Mouse (Mus musculus): ENCODE results near the gene Itpr1. TPM values are rescaled to one million over a fixed set of nuclear protein-coding genes. Genes with fewer than 3 reads are reported as not detected.

Itpr1 gene
- polyA plus RNA-seq, 1 experiment from 2014 or later: 15.0 TPM

- Histone ChIP-seq H3K9ac (replicated peaks; ENCODE audit: low read depth, low read length) (no peak overlapping the region), H3K9me3 (ENCODE audit: control insufficient read depth, low read length) (no peaks in the 10 kb centered on the region), H3K4me1 (replicated peaks; ENCODE audit: control insufficient read depth, insufficient read depth, low read length) (no peaks in the 10 kb centered on the region), H3K36me3 (ENCODE audit: control insufficient read depth, insufficient read depth) (no peaks in the 10 kb centered on the region), H3K27me3 (replicated peaks; ENCODE audit: control insufficient read depth, insufficient read depth, low read length) (no peaks in the 10 kb centered on the region), H3K4me3 (replicated peaks; ENCODE audit: low read length) (no peak overlapping the region), H3K4me2 (ENCODE audit: low read length) (no peak overlapping the region), H3K27ac (ENCODE audit: low read length) (no peak overlapping the region)
- WGBS: 87% methylated on average over 4 of the region's 4 CpGs
- ATAC-seq: no peak
Measured at GRCm38 (mm10) chr6:108415847-108416246, 203.0 kb downstream of the Itpr1 start.

GRCm38 (mm10) chr6:108417508-108417907, 204.6 kb downstream of the Itpr1 start:
- Histone ChIP-seq H3K4me3 (replicated peaks; ENCODE audit: low read length) (no peak overlapping the region), H3K4me1 (replicated peaks; ENCODE audit: control insufficient read depth, insufficient read depth, low read length) (no peaks in the 10 kb centered on the region), H3K9ac (replicated peaks; ENCODE audit: low read depth, low read length) (no peak overlapping the region), H3K9me3 (ENCODE audit: control insufficient read depth, low read length) (no peaks in the 10 kb centered on the region), H3K27ac (ENCODE audit: low read length) (no peak overlapping the region), H3K36me3 (ENCODE audit: control insufficient read depth, insufficient read depth) (no peaks in the 10 kb centered on the region), H3K27me3 (replicated peaks; ENCODE audit: control insufficient read depth, insufficient read depth, low read length) (no peaks in the 10 kb centered on the region), H3K4me2 (ENCODE audit: low read length) (no peak overlapping the region)
- 35% methylated on average over 8 of the region's 8 CpGs for WGBS
- ATAC-seq: peak; percentile 92

- ATAC-seq: no peak
- H3K4me1 ChIP-seq (replicated peaks; ENCODE audit: control insufficient read depth, insufficient read depth, low read length): no peaks in the 10 kb centered on the region
- 90% methylated on average over 7 of the region's 7 CpGs for WGBS
- no peak overlapping the region for H3K4me2 ChIP-seq (ENCODE audit: low read length)
- H3K27me3 ChIP-seq (replicated peaks; ENCODE audit: control insufficient read depth, insufficient read depth, low read length): no peaks in the 10 kb centered on the region
- H3K9me3 ChIP-seq (ENCODE audit: control insufficient read depth, low read length): no peaks in the 10 kb centered on the region
- no peak overlapping the region for H3K4me3 ChIP-seq (replicated peaks; ENCODE audit: low read length)
- H3K9ac ChIP-seq (replicated peaks; ENCODE audit: low read depth, low read length): no peak overlapping the region
- H3K27ac ChIP-seq (ENCODE audit: low read length): no peak overlapping the region
- H3K36me3 ChIP-seq (ENCODE audit: control insufficient read depth, insufficient read depth): no peaks in the 10 kb centered on the region
Measured at GRCm38 (mm10) chr6:108418218-108418617, 205.3 kb downstream of the Itpr1 start.

DNA sequence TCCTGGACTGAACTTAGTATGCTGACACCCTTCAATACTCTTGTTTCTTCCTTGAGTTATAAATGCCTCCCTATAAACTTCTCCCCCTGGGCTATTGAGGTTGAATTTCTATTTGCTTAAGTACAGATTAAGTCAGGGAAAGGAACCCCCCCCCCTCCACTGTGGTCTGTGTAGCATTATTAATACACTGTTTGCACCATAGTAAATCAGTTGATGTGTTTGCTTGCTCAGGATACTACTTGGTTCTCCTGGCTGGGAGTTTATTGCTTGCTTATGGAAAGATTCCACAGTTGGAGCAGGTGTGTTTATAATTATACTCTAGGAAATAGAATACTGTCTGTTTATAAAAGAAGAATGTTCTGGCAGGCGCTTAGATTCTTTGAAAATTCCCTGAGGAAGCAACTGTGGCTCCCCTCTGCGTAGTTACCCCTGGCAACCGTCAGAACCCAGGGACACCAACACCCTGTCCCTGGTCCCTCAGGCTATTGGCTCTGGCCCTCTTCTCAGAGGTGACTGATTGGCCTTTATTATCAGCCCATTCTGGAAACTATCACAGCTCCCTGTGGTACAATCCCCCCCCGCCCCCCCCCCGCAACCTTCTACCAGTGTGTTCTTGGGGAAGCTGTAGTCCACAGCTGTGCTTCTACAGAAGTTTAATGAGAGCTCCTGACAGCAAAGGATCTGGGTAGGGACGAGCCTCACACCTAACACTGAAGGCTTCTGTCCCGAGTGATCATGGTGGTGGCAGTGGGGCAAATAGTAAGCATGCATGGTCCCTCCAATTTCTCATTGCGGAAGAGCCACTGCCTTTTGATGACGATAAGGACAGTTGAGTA, 212.1 kb downstream of the Itpr1 start:
- no peak overlapping the region for H3K4me3 ChIP-seq (replicated peaks; ENCODE audit: low read length)
- no peaks in the 10 kb centered on the region for H3K36me3 ChIP-seq (ENCODE audit: control insufficient read depth, insufficient read depth)
- H3K4me2 ChIP-seq (ENCODE audit: low read length): no peak overlapping the region
- H3K9ac ChIP-seq (replicated peaks; ENCODE audit: low read depth, low read length): no peak overlapping the region
- no peaks in the 10 kb centered on the region for H3K27me3 ChIP-seq (replicated peaks; ENCODE audit: control insufficient read depth, insufficient read depth, low read length)
- 59% methylated on average over 9 of the region's 9 CpGs for WGBS
- no peaks in the 10 kb centered on the region for H3K9me3 ChIP-seq (ENCODE audit: control insufficient read depth, low read length)
- ATAC-seq: 0 out of 2 replicates have a peak, but pooled peaks have one; percentile 19
- no peak overlapping the region for H3K27ac ChIP-seq (ENCODE audit: low read length)
- peaks cover 15% of the 10 kb centered on the region for H3K4me1 ChIP-seq (replicated peaks; ENCODE audit: control insufficient read depth, insufficient read depth, low read length)

DNA sequence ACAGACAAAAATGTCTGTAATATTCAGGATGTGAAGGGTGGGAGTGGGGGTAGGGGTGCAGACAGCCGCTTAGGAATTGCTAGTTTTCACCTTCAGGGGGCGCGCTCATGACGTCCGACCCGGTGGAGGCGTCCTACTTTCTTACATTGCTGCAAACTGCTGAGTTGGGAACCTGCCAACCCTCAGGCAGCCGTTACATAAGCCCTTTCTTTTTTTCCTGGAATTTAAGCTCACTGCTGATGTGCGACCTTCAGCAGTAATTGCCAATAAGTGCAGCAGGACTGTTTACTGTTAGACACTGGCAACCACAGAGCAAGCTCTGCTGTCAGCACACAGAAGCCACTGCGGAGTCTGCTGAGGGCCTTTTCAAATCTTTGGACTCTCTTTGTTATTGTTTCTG, 213.9 kb downstream of the Itpr1 start:
- H3K9me3 ChIP-seq (ENCODE audit: control insufficient read depth, low read length): no peaks in the 10 kb centered on the region

GRCm38 (mm10) chr6:108428383-108428782, 215.5 kb downstream of the Itpr1 start:
- peaks cover 15% of the 10 kb centered on the region for H3K4me1 ChIP-seq (replicated peaks; ENCODE audit: control insufficient read depth, insufficient read depth, low read length)
- no peak overlapping the region for H3K27ac ChIP-seq (ENCODE audit: low read length)
- H3K27me3 ChIP-seq (replicated peaks; ENCODE audit: control insufficient read depth, insufficient read depth, low read length): no peaks in the 10 kb centered on the region
- H3K36me3 ChIP-seq (ENCODE audit: control insufficient read depth, insufficient read depth): no peaks in the 10 kb centered on the region
- no peak for ATAC-seq
- no peak overlapping the region for H3K4me3 ChIP-seq (replicated peaks; ENCODE audit: low read length)
- no peaks in the 10 kb centered on the region for H3K9me3 ChIP-seq (ENCODE audit: control insufficient read depth, low read length)
- WGBS: 89% methylated on average over 3 of the region's 3 CpGs
- no peak overlapping the region for H3K9ac ChIP-seq (replicated peaks; ENCODE audit: low read depth, low read length)
- H3K4me2 ChIP-seq (ENCODE audit: low read length): no peak overlapping the region

More for the DNA sequence above, 213.9 kb downstream of the Itpr1 start:
- WGBS: under 1% methylated on average over 10 of the region's 10 CpGs
- Histone ChIP-seq H3K4me1 (replicated peaks; ENCODE audit: control insufficient read depth, insufficient read depth, low read length) (peaks cover 15% of the 10 kb centered on the region), H3K36me3 (ENCODE audit: control insufficient read depth, insufficient read depth) (no peaks in the 10 kb centered on the region), H3K4me3 (replicated peaks; ENCODE audit: low read length) (no peak overlapping the region), H3K4me2 (ENCODE audit: low read length) (0 out of 2 replicates have a peak overlapping the region, but pooled peaks have one; percentile 10), H3K9ac (replicated peaks; ENCODE audit: low read depth, low read length) (no peak overlapping the region), H3K27me3 (replicated peaks; ENCODE audit: control insufficient read depth, insufficient read depth, low read length) (no peaks in the 10 kb centered on the region), H3K27ac (ENCODE audit: low read length) (0 out of 2 replicates have a peak overlapping the region, but pooled peaks have one; percentile 5)
- peak; percentile 88 for ATAC-seq

GRCm38 (mm10) chr6:108429950-108430349, 217.1 kb downstream of the Itpr1 start:
- ATAC-seq: no peak
- 91% methylated on average over 8 of the region's 8 CpGs for WGBS

DNA sequence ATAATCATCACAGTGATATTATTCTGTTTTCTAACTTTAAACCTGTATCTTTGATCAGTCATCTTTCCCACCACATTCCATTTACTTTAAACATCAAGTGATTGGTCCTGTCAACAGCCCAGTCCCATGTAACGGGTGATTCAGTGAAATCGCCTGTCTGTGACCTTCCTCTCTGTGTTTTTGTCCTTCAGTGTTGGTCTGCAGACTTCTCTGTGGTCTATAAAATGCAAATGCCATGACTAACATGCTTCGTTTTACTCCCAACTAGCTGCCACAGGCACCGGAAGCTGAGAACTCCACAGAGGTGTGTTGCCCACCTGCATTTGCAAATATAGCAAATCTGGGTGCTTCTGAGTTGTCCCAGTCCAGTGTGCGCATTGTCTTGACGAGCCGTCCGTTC, 218.3 kb downstream of the Itpr1 start:
- H3K27ac ChIP-seq (ENCODE audit: low read length): no peak overlapping the region
- H3K9ac ChIP-seq (replicated peaks; ENCODE audit: low read depth, low read length): no peak overlapping the region
- H3K9me3 ChIP-seq (ENCODE audit: control insufficient read depth, low read length): no peaks in the 10 kb centered on the region
- whole genome bisulfite sequencing: 90% methylated on average over 8 of the region's 8 CpGs
- peaks cover 10% of the 10 kb centered on the region for H3K4me1 ChIP-seq (replicated peaks; ENCODE audit: control insufficient read depth, insufficient read depth, low read length)
- no peak overlapping the region for H3K4me2 ChIP-seq (ENCODE audit: low read length)
- H3K4me3 ChIP-seq (replicated peaks; ENCODE audit: low read length): no peak overlapping the region
- H3K36me3 ChIP-seq (ENCODE audit: control insufficient read depth, insufficient read depth): no peaks in the 10 kb centered on the region
- no peaks in the 10 kb centered on the region for H3K27me3 ChIP-seq (replicated peaks; ENCODE audit: control insufficient read depth, insufficient read depth, low read length)
- ATAC-seq: no peak

More at GRCm38 (mm10) chr6:108429950-108430349, 217.1 kb downstream of the Itpr1 start:
- H3K4me1 ChIP-seq (replicated peaks; ENCODE audit: control insufficient read depth, insufficient read depth, low read length): peaks cover 11% of the 10 kb centered on the region
- H3K4me2 ChIP-seq (ENCODE audit: low read length): no peak overlapping the region
- H3K27me3 ChIP-seq (replicated peaks; ENCODE audit: control insufficient read depth, insufficient read depth, low read length): no peaks in the 10 kb centered on the region
- H3K36me3 ChIP-seq (ENCODE audit: control insufficient read depth, insufficient read depth): no peaks in the 10 kb centered on the region
- H3K27ac ChIP-seq (ENCODE audit: low read length): no peak overlapping the region
- no peak overlapping the region for H3K9ac ChIP-seq (replicated peaks; ENCODE audit: low read depth, low read length)
- no peak overlapping the region for H3K4me3 ChIP-seq (replicated peaks; ENCODE audit: low read length)
- H3K9me3 ChIP-seq (ENCODE audit: control insufficient read depth, low read length): no peaks in the 10 kb centered on the region

DNA sequence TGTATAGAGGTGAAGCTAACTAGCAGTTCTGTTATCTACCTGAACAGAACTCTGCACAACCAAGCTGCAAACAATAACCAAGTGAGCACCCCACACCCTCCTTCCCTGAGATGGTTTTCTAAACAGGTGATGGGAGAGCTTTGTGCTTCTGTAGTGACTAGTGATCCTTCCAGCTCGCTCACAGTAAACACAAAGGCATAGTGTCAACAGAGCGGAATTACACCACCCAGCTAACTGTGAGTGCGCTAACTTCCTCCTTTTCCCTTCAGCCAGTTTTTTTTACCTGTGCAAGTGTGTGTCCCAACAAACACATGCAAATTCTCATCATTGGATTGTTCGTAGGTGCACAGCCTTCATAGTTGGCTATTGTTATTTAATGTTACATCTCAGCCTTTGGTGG, 219.9 kb downstream of the Itpr1 start:
- Histone ChIP-seq H3K4me2 (ENCODE audit: low read length) (no peak overlapping the region), H3K4me1 (replicated peaks; ENCODE audit: control insufficient read depth, insufficient read depth, low read length) (peaks cover 3% of the 10 kb centered on the region; the same call in 1 of the 2 replicates), H3K36me3 (ENCODE audit: control insufficient read depth, insufficient read depth) (no peaks in the 10 kb centered on the region), H3K27ac (ENCODE audit: low read length) (no peak overlapping the region), H3K4me3 (replicated peaks; ENCODE audit: low read length) (no peak overlapping the region), H3K9ac (replicated peaks; ENCODE audit: low read depth, low read length) (no peak overlapping the region), H3K9me3 (ENCODE audit: control insufficient read depth, low read length) (no peaks in the 10 kb centered on the region), H3K27me3 (replicated peaks; ENCODE audit: control insufficient read depth, insufficient read depth, low read length) (no peaks in the 10 kb centered on the region)
- ATAC-seq: no peak
- WGBS: 79% methylated on average over 4 of the region's 4 CpGs
